Mouse (Mus musculus) CD4-positive naive resting alpha-beta T cell, adult 57 days (primary cell): ENCODE measurements around the gene Gm20816. TPM values are rescaled to one million over a fixed set of nuclear protein-coding genes. Genes with fewer than 3 reads are reported as not detected.

ENCODE experiments used
- total RNA-seq: library from RNA; stranded (reverse); gene quantifications from one replicate; pipeline ENCODE4 v1.2.4, GENCODE M21; 2023

Gene Gm20816
- not detected for total RNA-seq

DNA sequence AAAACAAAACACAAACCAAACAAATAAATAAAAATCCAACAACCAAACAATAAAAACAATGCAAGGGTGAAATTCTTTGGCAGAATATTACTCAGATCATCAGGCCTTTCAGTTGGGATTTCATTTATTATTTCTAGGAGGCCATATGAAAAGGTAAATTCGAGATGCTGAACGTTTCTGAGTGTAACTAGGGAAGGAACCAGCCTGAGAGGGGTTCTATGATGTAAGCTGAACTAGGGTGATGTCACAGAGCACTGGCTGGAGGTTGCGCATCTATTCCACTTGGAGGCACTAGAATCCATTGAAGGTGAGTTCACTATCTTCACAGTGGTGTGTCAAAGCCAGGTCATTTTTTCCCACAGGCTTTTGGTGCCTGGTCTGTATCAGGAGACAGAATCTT lies at the start of gene Gm20816:
Gm20816 (plus strand) TSS at position 301 of the 400 bp plus-strand sequence.

Other genes starting within 250 kb of the Gm20816 start
- not detected for gene Gm20937, start 243.1 kb upstream of the Gm20816 start, total RNA-seq